Mouse (Mus musculus) CH12.LX (cell line): ENCODE data around the gene Spag6. TPM values are rescaled to one million over a fixed set of nuclear protein-coding genes. Genes with fewer than 3 reads are reported as not detected.

ENCODE experiments used
- DNase-seq: peaks from one replicate; pipeline ENCODE4 v3.0.0-alpha.2; 2013; ENCODE audit errors: extremely low read depth
- H3K27ac ChIP-seq: 2 replicates; pipeline ENCODE4 v1.5.1; 2012; ENCODE audit warnings: low read depth, mild to moderate bottlenecking, control low read depth, moderate library complexity; ENCODE audit not compliant: insufficient read depth
- H3K27me3 ChIP-seq: replicated peaks from 2 replicates; pipeline ENCODE3; 2012; ENCODE audit warnings: inconsistent platforms
- H3K36me3 ChIP-seq, 2 experiments: replicated peaks in 1 of 2; 2 replicates each; pipeline versions ENCODE3 to v1.6.1; 2012; ENCODE audit warnings: inconsistent platforms in 1 of 2, low read length in 1 of 2, mild to moderate bottlenecking in 1 of 2, mixed read lengths in 1 of 2, moderate library complexity in 1 of 2; ENCODE audit not compliant: control insufficient read depth in 1 of 2, insufficient read depth in 1 of 2
- H3K4me1 ChIP-seq, 2 experiments: 2 replicates each; pipeline ENCODE4 v1.6.1; 2012; ENCODE audit warnings: inconsistent platforms in 1 of 2, moderate library complexity in 1 of 2; ENCODE audit not compliant: insufficient read depth in 2 of 2, control insufficient read depth in 1 of 2
- H3K4me2 ChIP-seq: 2 replicates; pipeline ENCODE4 v1.6.1; 2012; ENCODE audit warnings: low read depth, mild to moderate bottlenecking, control low read depth; ENCODE audit not compliant: poor library complexity, insufficient read depth, severe bottlenecking
- H3K4me3 ChIP-seq, 3 experiments: fragments of 150-350 bp in 1 of 3; sonication (generic) in 1 of 3; replicated peaks in 1 of 3; 2 replicates each; pipeline versions ENCODE3 to v1.5.1; 2011 to 2012; ENCODE audit warnings: low read depth in 2 of 3, low read length in 2 of 3, mild to moderate bottlenecking in 2 of 3, moderate library complexity in 2 of 3, control low read depth in 1 of 3, improper control_type of control experiment in 1 of 3, inconsistent platforms in 1 of 3, mixed read lengths in 1 of 3; ENCODE audit not compliant: poor library complexity in 1 of 3
- H3K79me2 ChIP-seq: replicated peaks from 2 replicates; pipeline ENCODE4 v1.6.1; 2012; ENCODE audit warnings: mild to moderate bottlenecking, moderate library complexity; ENCODE audit not compliant: control insufficient read depth, poor library complexity, insufficient read depth, severe bottlenecking; ENCODE audit errors: extremely low read depth
- H3K9ac ChIP-seq: 2 replicates; pipeline ENCODE4 v1.6.1; 2012; ENCODE audit warnings: low read depth, mild to moderate bottlenecking, control low read depth, moderate library complexity; ENCODE audit not compliant: insufficient read depth
- H3K9me3 ChIP-seq: replicated peaks from 2 replicates; pipeline ENCODE3; 2012; ENCODE audit warnings: low read length, inconsistent platforms, mixed read lengths
- CHD1 ChIP-seq: IDR thresholded peaks from 2 replicates; pipeline ENCODE4 v1.6.1; 2012; ENCODE audit warnings: low read depth, low read length, improper control_type of control experiment, inconsistent platforms
- CHD2 ChIP-seq: IDR thresholded peaks from 2 replicates; pipeline ENCODE4 v1.6.1; 2011; ENCODE audit warnings: low read length, improper control_type of control experiment
- CTCF ChIP-seq, 2 experiments: IDR thresholded peaks in 1 of 2; conservative IDR thresholded peaks in 1 of 2; 2 replicates each; pipeline ENCODE4 v1.5.1; 2011 to 2012; ENCODE audit warnings: low read depth in 2 of 2, low read length in 2 of 2, improper control_type of control experiment in 1 of 2, inconsistent platforms in 1 of 2, mild to moderate bottlenecking in 1 of 2, moderate library complexity in 1 of 2
- ELF1 ChIP-seq: IDR thresholded peaks from 2 replicates; pipeline ENCODE4 v1.6.1; 2014; ENCODE audit warnings: low read depth, mild to moderate bottlenecking, inconsistent platforms, low read length, improper control_type of control experiment
- EP300 ChIP-seq: IDR thresholded peaks from 2 replicates; pipeline ENCODE4 v1.6.1; 2011; ENCODE audit warnings: low read length, improper control_type of control experiment
- IRF4 ChIP-seq: IDR thresholded peaks from 2 replicates; pipeline ENCODE4 v1.6.1; 2014; ENCODE audit warnings: low read depth, mild to moderate bottlenecking, inconsistent platforms, low read length, improper control_type of control experiment
- JUN ChIP-seq: IDR thresholded peaks from 2 replicates; pipeline ENCODE4 v1.6.1; 2011; ENCODE audit warnings: low read depth, mild to moderate bottlenecking, low read length, improper control_type of control experiment, moderate library complexity; ENCODE audit not compliant: insufficient read depth
- JUND ChIP-seq: conservative IDR thresholded peaks from 2 replicates; pipeline ENCODE4 v1.6.1; 2011; ENCODE audit warnings: low read depth, low read length, improper control_type of control experiment
- KAT2A ChIP-seq: IDR thresholded peaks from 2 replicates; pipeline ENCODE4 v1.6.1; 2012; ENCODE audit warnings: low read length, improper control_type of control experiment, inconsistent platforms; ENCODE audit not compliant: insufficient replicate concordance
- MAFK ChIP-seq: IDR thresholded peaks from 2 replicates; pipeline ENCODE4 v1.6.1; 2011; ENCODE audit warnings: low read length, improper control_type of control experiment; ENCODE audit not compliant: insufficient replicate concordance
- MXI1 ChIP-seq: IDR thresholded peaks from 2 replicates; pipeline ENCODE4 v1.6.1; 2011; ENCODE audit warnings: mild to moderate bottlenecking, low read depth, low read length, improper control_type of control experiment
- NELFE ChIP-seq: IDR thresholded peaks from 2 replicates; pipeline ENCODE4 v1.6.1; 2011; ENCODE audit warnings: low read depth, low read length, improper control_type of control experiment
- PAX5 ChIP-seq: IDR thresholded peaks from 2 replicates; pipeline ENCODE4 v1.6.1; 2012; ENCODE audit warnings: low read length, inconsistent platforms, mixed read lengths
- POLR2A ChIP-seq: IDR thresholded peaks from 2 replicates; pipeline ENCODE4 v1.6.1; 2011; ENCODE audit warnings: low read depth, mild to moderate bottlenecking, improper control_type of control experiment, low read length
- POLR2AphosphoS2 ChIP-seq: IDR thresholded peaks from 2 replicates; pipeline ENCODE4 v1.6.1; 2011; ENCODE audit warnings: low read depth, low read length, improper control_type of control experiment
- RAD21 ChIP-seq: IDR thresholded peaks from 2 replicates; pipeline ENCODE4 v1.6.1; 2011; ENCODE audit warnings: low read depth, mild to moderate bottlenecking, low read length, improper control_type of control experiment, moderate library complexity
- RCOR1 ChIP-seq: conservative IDR thresholded peaks from 2 replicates; pipeline ENCODE4 v1.6.1; 2012; ENCODE audit warnings: low read depth, mild to moderate bottlenecking, inconsistent platforms, low read length, improper control_type of control experiment
- SIN3A ChIP-seq: IDR thresholded peaks from 2 replicates; pipeline ENCODE4 v1.6.1; 2012; ENCODE audit warnings: low read length, improper control_type of control experiment, inconsistent platforms
- TBP ChIP-seq: conservative IDR thresholded peaks from 2 replicates; pipeline ENCODE4 v1.6.1; 2011; ENCODE audit warnings: low read depth, low read length, improper control_type of control experiment
- USF2 ChIP-seq: conservative IDR thresholded peaks from 2 replicates; pipeline ENCODE4 v1.6.1; 2011; ENCODE audit warnings: low read depth, low read length, improper control_type of control experiment
- ZKSCAN1 ChIP-seq: IDR thresholded peaks from 2 replicates; pipeline ENCODE4 v1.6.1; 2012; ENCODE audit warnings: low read depth, inconsistent platforms, low read length, improper control_type of control experiment, borderline replicate concordance
- ZMIZ1 ChIP-seq: IDR thresholded peaks from 2 replicates; pipeline ENCODE4 v1.6.1; 2012; ENCODE audit warnings: low read depth, mild to moderate bottlenecking, inconsistent platforms, low read length, improper control_type of control experiment
- ZNF384 ChIP-seq: IDR thresholded peaks from 2 replicates; pipeline ENCODE4 v1.6.1; 2012; ENCODE audit warnings: low read depth, low read length, improper control_type of control experiment, inconsistent platforms
- dilution Hi-C: fragments of 300-500 bp; cut with MboI; formaldehyde crosslinking; loops from 2 replicates; pipeline ENCODE4 v1.14.3; 2020; ENCODE audit warnings: low sequenced_read_pairs; ENCODE audit not compliant: extremely low pct_unique_long_range_greater_than_20kb, extremely low pct_ligation_motif_present
- in situ Hi-C: fragments of 300-500 bp; cut with MboI; formaldehyde crosslinking; loops from 3 replicates; pipeline ENCODE4 v1.14.3; 2019; ENCODE audit warnings: low sequenced_read_pairs, low pct_ligation_motif_present, low pct_unique_long_range_greater_than_20kb, mixed read lengths
- polyA plus RNA-seq: library from polyadenylated mRNA; unstranded; fragments of >175 nt; gene quantifications from 2 replicates; pipeline ENCODE4 v1.2.1, GENCODE M21; 2012; ENCODE audit warnings: low read depth; ENCODE audit not compliant: insufficient read length
- total RNA-seq, 2 experiments: library from RNA; depleted of rRNA; stranded (reverse); fragments of 300-350 nt in 1 of 2; fragments of >200 nt in 1 of 2; gene quantifications; 2 replicates each; pipeline ENCODE4 v1.2.3; 2012 to 2014

The Spag6 gene
- total and polyA plus RNA-seq, 3 experiments = 0.34 TPM; not detected in 2

GRCm38 (mm10) chr2:18680961-18681360 lies 12.9 kb upstream of the Spag6 start:
- no peak for DNase-seq
- in situ Hi-C loops = loop anchor here (25.0 kb wide), 2 partner anchors 294 to 644 kb away; partner anchors contain the start of genes A930004D18Rik, Dnajc1 and Skida1
- no peak overlapping the region for H3K9ac ChIP-seq
- peaks cover 17% of the 10 kb centered on the region; the same call in 1 of the 2 replicates for H3K79me2 ChIP-seq
- no peaks in the 10 kb centered on the region for H3K9me3 ChIP-seq
- H3K36me3 ChIP-seq = peaks cover 9 to 19% of the 10 kb centered on the region in 2 experiments
- no peak for TF ChIP-seq KAT2A
- no peak for TF ChIP-seq ZKSCAN1
- no peak for TF ChIP-seq CHD1
- TF ChIP-seq SIN3A = no peak
- no peak for TF ChIP-seq CHD2
- TF ChIP-seq RAD21 = no peak
- no peak for TF ChIP-seq TBP
- TF ChIP-seq POLR2A = no peak
- TF ChIP-seq PAX5 = no peak
- TF ChIP-seq CTCF (conservative IDR thresholded peaks at IDR 0.05 in 1 of 2, IDR thresholded peaks at IDR 0.05 in 1 of 2; ENCODE audit: low read depth in 2 of 2, low read length in 2 of 2) = no peak
- TF ChIP-seq JUND = no peak
- no peak for TF ChIP-seq USF2
- TF ChIP-seq NELFE = no peak
- TF ChIP-seq IRF4 = no peak
- no peak for TF ChIP-seq ELF1
- TF ChIP-seq ZNF384 = no peak
- TF ChIP-seq ZMIZ1 = no peak
- no peak for TF ChIP-seq RCOR1
- TF ChIP-seq MAFK = no peak
- no peak for TF ChIP-seq MXI1
- H3K4me1 ChIP-seq = peaks cover 0 to 15% of the 10 kb centered on the region in 2 experiments; a peak in 2 of 4 replicates
- no peak overlapping the region for H3K4me3 ChIP-seq
- peaks cover 15% of the 10 kb centered on the region for H3K27me3 ChIP-seq
- no peak overlapping the region for H3K27ac ChIP-seq
- H3K4me2 ChIP-seq = no peak overlapping the region
- dilution Hi-C loops = no loop called here

- Histone ChIP-seq H3K4me2 (no peak overlapping the region), H3K27ac (no peak overlapping the region), H3K9ac (no peak overlapping the region), H3K9me3 (peaks cover 5% of the 10 kb centered on the region), H3K4me3 (no peak overlapping the region), H3K4me1 (peaks cover 4 to 13% of the 10 kb centered on the region in 2 experiments; a peak in 2 of 4 replicates), H3K79me2 (peaks cover 13% of the 10 kb centered on the region; the same call in 1 of the 2 replicates), H3K36me3 (peaks cover 9 to 19% of the 10 kb centered on the region in 2 experiments), H3K27me3 (peaks cover 1% of the 10 kb centered on the region)
- dilution Hi-C loops = no loop called here
- DNase-seq = no peak
- in situ Hi-C loops = loop anchor here (25.0 kb wide), 2 partner anchors 297 to 647 kb away; partner anchors contain the start of genes A930004D18Rik, Dnajc1 and Skida1
- TF ChIP-seq CHD1 (no peak), KAT2A (no peak), ZKSCAN1 (no peak), EP300 (no peak), JUN (no peak), POLR2AphosphoS2 (no peak)
Measured at GRCm38 (mm10) chr2:18684062-18684461, 9.8 kb upstream of the Spag6 start.
